Mouse (Mus musculus) embryo, embryonic 9.5 days (tissue): ENCODE measurements around the gene B4galnt3.
"Not testable (repeated sequence)": the region's sequence is repeated elsewhere in the genome, so short reads cannot be mapped to it uniquely, and the experiment has no call there.

Source experiments
- DNase-seq: peaks from one replicate; pipeline ENCODE4 v3.0.0-alpha.2; 2017; ENCODE audit errors: extremely low spot score

The B4galnt3 gene

GRCm38 (mm10) chr6:120294056-120294784 lies at the start of gene B4galnt3, which contains the start of gene D330020A13Rik:
TSS of gene B4galnt3 (minus strand) at chr6:120294559.
TSS of gene D330020A13Rik (plus strand) at chr6:120294364.
- peak; percentile 61 for DNase-seq

GRCm38 (mm10) chr6:120343992-120344391 lies 49.6 kb upstream of the B4galnt3 start:
- no peak for DNase-seq

DNA sequence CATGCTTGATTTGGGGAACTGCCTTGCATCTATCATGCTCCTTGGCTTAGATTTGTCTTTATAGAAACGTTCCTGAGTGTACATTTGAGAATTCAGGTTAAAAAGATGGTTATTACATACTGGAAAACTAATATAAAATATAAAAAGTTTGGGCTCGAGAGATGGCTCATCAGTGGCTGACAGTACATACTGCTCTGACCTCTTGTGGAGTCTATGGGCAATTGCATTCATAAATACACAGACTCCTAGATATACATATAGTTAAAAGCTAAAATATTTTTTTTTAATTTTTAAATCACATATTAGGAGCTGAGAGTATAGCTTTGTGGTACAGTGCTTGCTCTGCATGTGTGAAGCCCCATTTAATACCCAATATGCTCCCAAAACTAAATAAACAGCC lies 38.0 kb upstream of the B4galnt3 start:
- DNase-seq: no peak

DNA sequence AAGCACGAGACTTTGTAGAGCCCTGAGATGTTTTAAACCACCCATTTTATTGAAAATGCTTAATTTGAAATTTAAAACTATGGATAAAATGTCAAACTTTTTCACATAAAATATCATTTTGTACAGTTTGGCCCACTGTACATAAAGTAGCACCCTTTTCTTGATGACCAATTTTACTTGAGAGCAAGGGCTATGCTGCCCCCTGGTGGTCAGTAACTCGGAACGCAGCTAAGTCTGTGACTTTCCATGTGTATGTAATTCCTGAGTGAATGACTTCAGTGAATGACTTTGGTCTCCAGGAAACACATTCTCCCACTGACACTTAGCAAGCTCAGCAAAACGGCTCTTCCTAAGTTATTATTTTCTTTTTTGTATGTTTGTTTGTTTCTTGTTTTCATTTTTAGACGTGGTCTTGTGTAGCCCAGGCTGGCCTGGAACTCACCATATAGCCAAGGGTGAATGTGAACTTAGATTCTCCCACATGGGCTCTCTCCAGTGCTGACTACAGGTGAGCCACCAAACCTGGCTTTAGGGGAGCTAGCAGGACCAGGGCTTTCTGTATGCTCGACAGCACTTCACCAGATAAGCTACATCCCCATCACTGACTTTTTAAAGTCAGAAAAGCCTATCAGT lies 30.1 kb upstream of the B4galnt3 start:
- peak; percentile 41 for DNase-seq

GRCm38 (mm10) chr6:120320369-120320768 lies 26.0 kb upstream of the B4galnt3 start:
- DNase-seq: no peak

DNA sequence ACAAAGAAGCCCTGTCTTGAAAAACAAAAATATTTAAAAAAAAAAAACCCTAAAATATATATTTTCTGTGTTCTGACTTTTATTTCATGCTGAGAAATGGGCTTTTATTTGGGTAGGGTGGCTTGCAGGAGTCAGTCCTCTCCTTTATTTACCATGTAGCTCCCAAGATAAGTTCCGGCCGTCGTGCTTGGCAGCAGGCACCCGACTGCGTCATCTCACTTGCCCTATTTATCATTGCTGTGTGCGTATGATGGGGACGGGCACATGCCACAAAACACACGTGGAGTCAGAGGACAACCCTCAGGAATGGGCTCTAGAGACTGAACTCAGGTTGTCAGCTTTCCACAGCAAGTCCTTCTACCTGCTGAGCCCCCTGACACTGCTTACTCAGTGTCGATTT lies 24.8 kb upstream of the B4galnt3 start:
- no peak for DNase-seq

DNA sequence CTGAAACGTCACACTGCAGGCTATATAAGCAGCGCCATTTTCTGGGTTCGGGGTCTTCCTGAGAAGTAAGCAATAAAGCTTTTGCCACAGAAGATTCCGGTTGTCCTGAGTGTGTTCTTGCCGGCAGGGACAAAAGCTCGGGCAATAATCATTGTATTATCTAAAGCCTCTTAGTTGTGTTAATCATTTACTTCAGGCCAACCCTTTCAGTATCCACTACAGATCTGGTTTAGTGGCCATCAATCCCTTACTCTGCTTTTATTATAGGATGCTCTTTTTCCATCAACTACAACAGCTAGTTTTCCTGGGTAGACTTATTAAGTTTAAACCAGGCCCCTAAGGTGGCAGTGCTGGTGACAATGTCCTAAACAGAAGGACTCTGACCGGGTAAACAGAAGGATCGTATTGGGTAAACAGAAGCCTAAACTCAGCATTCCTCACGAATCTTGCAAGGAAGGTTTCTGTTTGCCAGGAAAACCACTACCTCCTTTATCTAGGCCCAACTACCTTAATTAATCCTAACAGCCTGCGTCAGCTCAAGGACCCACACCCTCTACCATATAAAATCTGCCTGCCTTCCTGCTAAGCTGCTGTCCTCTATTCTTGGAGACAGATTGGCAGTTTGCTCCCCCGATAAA lies 24.1 kb upstream of the B4galnt3 start:
- DNase-seq: no peak

DNA sequence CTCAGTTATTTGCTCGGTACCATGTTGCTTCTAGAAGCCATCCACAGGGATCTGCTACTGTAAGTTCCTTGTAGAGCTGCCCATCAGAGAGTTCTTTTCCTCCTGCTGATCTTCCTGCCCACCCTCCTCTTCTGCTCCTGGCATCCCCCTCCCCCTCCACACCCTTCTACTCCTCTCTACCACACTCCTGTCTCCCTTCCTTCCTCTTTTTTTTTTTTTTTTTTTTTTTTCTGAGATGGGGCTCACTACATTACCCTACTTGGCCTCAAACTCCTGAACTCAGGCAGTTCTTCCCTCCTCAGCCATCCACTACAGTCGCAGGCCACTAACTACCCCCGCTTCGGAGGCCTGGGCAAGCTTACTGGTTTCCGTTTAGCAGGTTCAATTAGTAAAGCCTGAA lies 18.1 kb upstream of the B4galnt3 start:
- no peak for DNase-seq

- no peak for DNase-seq
Observed at GRCm38 (mm10) chr6:120309787-120310186, 15.4 kb upstream of the B4galnt3 start.

- DNase-seq: no peak
Observed at GRCm38 (mm10) chr6:120309338-120309737, 15.0 kb upstream of the B4galnt3 start.

DNA sequence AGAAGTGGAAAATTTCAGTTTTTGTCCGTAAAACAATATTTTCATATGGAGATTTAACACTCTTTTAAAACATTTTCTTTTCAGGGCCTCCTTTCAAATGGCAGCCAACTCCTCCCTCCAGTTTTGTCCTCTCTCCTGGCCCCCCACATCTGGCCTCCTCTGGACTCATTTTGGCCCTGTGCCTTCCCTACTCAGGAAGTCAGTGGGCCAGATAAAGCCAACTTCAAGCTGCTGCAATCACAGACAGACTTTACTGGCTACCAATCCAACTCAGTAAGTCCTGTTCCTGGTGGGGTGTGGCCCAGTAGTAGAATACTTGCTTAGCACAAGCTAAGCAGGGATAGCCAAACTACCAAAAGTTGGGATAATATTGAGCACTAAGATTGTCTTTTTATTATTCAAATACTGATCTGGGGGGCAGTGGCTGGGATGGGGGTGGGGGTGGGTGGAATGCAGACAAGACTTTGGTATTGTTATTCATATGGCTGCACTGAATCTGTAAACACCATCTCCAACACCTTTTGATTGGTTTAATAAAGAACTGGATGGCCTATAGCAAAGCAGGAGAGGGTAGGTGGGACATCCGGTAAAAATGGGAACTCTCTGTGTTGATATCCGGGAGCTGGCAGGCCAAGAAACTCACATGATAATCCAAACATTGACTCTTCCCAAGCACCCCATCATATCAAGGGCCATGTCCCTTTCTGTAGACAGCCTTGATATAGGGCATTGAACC lies 12.7 kb upstream of the B4galnt3 start:
- DNase-seq: no peak

GRCm38 (mm10) chr6:120302755-120303316 lies 8.5 kb upstream of the B4galnt3 start:
- peak; percentile 31 for DNase-seq

DNA sequence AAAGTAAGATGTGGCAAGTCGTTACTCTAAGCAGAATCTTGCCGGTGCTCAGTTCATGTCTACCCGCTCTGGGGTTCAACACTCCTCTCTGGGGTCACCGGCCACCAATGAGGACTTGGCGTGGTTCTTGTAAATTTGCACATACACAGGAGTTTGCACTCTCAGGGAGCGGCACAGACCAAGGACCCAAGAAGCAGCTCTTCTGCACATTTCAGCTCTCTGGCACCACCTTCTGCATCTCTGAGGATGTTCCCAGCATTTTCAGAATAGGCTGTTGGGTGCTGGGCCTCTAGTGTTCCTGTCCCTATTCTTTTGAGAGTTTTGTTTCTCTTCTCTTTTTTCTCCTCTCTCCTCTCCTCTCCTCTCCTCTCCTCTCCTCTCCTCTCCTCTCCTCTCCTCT lies 6.8 kb upstream of the B4galnt3 start:
- peak; percentile 41 for DNase-seq

DNA sequence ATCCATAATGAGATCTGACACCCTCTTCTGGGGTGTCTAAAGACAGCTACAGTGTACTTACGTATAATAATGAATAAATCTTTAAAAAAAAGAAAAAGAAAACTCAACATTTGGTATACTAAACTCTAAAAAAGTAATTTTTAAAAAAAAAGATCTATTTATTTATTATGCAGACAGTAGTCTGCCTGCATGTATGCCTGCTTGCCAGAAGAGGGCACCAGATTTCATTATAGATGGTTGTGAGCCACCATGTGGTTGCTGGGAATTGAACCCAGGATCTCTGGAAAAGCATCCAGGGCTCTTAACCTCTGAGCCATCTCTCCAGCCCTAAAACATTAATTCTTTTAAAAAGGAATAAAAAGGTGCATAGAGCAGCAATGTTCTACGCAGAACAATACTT lies 2.2 kb upstream of the B4galnt3 start:
- DNase-seq: not testable (repeated sequence)

- peak; percentile 51 for DNase-seq
Observed at GRCm38 (mm10) chr6:120294785-120295133, 400 bp upstream of the B4galnt3 start.

DNA sequence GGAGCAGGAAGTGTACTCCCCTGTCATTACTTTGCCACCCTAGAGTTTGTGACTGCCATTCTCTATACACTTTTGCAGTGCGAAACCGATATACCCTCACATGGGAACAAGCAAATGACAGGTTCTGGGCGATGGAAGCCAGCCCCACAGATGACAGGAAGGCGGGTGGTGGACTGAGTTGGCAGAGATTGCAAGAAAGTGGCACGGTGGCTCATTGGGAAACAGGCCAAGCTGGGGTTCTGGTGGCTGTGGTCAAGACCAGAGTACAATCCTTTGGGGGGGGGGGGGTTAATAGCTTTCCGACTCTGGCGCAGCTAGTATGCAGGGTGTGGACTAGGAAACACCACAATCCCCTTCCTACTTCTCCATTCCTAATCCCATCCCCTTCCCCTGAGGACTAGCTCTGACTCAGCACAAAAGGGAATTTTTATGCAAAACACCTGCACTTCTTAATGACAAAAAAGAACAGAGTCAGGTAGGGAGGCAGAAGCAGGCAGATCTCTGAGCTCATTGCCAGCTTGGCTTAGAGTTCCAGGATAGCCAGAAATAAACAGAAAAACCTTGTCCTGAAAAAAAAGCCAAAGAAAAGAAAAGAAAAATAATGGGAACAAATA lies 2.9 kb downstream of the B4galnt3 start:
- no peak for DNase-seq

GRCm38 (mm10) chr6:120289430-120289829 lies 4.9 kb downstream of the B4galnt3 start:
- DNase-seq: no peak

DNA sequence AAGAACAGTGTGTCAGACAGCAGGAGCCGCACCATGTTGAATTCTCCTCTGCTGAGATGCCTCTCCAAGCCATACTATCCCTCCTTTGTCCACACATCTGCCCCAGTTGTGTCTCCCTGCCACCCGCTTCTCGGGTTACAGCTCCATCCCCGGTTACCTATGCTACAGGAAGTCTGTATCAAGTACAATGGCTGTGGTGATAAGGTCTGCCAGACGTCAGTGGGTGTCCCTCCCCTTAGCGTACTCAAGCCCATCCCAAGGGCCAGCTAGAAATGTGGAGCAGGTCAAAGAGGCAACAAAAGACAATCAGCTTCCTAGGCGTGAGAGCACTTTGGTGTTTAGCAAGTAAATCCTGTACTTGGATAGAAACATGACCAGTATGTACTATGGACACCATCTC lies 5.8 kb downstream of the B4galnt3 start:
- DNase-seq: no peak

DNA sequence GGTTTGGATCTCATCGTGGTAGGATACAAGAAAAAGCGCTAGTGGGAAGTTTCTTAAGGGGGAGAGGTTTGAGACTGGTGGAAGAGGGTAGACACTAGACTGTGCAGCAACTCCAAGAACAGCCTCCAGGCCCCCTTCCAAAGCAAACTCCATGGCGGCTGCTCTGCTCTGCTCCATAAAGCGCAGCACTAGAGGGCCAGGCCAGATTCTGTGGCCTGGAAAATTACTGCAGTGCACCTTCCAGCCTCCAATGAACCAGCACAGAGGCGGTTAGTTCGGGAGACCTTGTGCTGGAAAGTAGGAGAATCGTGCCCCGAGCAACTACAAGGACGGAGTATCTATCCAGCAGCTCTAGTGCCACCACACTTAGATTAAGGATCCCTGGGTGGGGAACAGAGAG lies 7.1 kb downstream of the B4galnt3 start:
- no peak for DNase-seq

DNA sequence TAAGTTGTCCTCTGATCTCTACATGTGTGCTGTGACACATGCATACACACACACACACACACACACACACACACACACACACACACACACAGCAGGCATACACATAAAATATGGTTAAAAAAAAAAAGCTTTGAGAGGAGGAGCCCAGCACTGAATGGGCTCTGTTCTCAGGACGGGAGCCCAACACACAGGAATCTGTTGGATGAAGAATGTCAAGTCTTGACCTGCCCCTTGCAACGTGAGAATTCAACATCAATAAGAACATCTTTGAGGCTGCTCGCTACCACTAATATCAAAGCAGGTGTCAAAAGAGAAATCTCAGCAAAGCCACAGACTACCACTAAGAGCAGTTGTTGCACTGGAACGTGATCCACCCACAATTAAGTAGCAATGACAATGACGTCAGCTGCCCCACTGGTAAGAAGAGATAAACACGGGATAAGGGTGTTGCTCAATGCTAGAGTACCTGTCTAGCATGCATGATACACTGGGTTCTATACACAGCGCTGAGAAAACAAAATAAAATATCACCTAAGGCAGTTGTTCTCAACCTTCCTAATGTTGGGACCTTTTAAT lies 17.4 kb downstream of the B4galnt3 start:
- DNase-seq: no peak

DNA sequence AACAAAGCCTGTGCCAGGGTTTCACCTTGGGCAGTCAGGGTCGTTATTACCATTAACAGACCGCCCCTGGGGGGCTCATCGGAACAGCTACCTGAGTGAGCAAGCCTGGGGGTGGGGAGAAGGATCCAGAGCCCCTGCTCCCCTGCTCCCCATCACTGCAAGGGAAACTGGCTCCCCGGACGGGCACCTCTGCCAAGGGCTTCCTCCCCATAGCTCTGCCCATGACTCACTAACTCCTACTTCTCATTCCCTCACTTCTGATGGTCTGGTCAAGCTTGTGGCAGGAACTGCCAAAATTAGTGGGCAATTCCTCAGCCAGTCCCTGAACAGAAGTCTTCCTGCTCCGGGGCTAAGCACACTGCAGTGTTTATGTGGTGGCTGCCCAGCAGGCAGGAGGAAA lies 19.1 kb downstream of the B4galnt3 start:
- DNase-seq: no peak
